Mouse (Mus musculus) E14TG2a.4 (cell line): ENCODE data around the gene Tmem115.

Experiments
- CTCF ChIP-seq: conservative IDR thresholded peaks from 2 replicates; pipeline ENCODE4 v1.5.1; 2014; ENCODE audit warnings: low read length
- NANOG ChIP-seq: IDR thresholded peaks from 2 replicates; pipeline ENCODE4 v1.6.1; 2014; ENCODE audit warnings: borderline replicate concordance, low read length, mixed read lengths

DNA sequence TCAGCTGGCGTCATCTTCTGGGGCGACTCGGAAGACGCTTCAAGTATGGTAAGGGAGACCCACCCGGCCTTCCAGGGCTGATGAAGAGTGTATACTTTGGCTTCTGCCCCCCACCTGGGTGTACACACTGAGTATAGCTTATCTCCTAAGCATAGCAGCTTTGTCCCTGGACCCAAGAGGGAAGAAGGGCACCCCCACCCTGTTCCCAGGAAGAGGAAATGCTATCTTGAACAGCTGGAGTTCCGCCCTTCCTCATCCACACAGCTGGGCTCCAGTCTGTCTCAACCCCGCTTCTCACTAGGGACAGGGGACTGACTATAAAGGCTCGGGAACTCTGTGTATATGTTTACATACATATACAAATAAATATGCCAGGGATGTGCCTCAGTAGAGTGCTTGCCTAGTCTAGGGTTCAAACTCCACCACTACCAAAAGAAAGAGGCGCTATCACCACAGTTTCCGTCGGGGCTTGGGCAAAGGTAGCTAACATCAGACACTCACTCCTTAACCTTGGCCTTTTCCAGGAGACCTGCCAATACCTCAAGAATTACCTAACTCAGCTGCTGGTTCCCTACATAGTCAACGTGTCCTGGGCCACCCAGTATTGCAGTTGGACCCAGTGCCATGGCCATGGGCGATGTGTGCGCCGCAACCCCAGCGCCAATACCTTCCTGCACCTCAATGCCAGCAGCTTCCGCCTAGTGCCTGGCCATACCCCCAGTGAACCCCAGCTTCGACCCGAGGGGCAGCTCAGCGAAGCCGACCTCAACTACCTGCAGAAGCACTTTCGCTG lies 38.0 kb downstream of the Tmem115 start:
- TF ChIP-seq CTCF (no peak), NANOG (no peak)
